Mouse (Mus musculus) limb, embryonic 14.5 days (tissue): ENCODE data around the gene Ugt1a8. TPM values are rescaled to one million over a fixed set of nuclear protein-coding genes. Genes with fewer than 3 reads are reported as not detected.
"Not testable (repeated sequence)": the region's sequence is repeated elsewhere in the genome, so short reads cannot be mapped to it uniquely, and the experiment has no call there.

Experiments
- ATAC-seq: fragments of 200-750 bp; cut with Nextera tagmentation; 2 replicates; pipeline ENCODE4 v1.8.0; 2017; ENCODE audit warnings: low read depth, moderate number of reproducible peaks, moderate TSS enrichment; ENCODE audit not compliant: low FRiP score
- DNase-seq: peaks from one replicate; pipeline ENCODE4 v3.0.0-alpha.2; 2015; ENCODE audit warnings: low spot score
- H3K27ac ChIP-seq: fragments of 300-500 bp; sonication (generic); replicated peaks from 2 replicates; pipeline ENCODE4 v1.5.1; 2014; ENCODE audit warnings: low read depth, mild to moderate bottlenecking, low read length, moderate library complexity, mixed read lengths
- H3K27me3 ChIP-seq: fragments of 300-500 bp; sonication (generic); 2 replicates; pipeline ENCODE4 v1.6.1; 2014; ENCODE audit warnings: low read length, mixed read lengths; ENCODE audit not compliant: control insufficient read depth, insufficient read depth
- H3K36me3 ChIP-seq: fragments of 300-500 bp; sonication (generic); 2 replicates; pipeline ENCODE4 v1.6.1; 2014; ENCODE audit warnings: mild to moderate bottlenecking, low read length, moderate library complexity, mixed read lengths; ENCODE audit not compliant: control insufficient read depth, insufficient read depth
- H3K4me1 ChIP-seq: fragments of 300-500 bp; sonication (generic); 2 replicates; pipeline ENCODE4 v1.6.1; 2014; ENCODE audit warnings: antibody characterized with exemption, low read length, mixed read lengths; ENCODE audit not compliant: control insufficient read depth, insufficient read depth
- H3K4me2 ChIP-seq: fragments of 300-500 bp; sonication (generic); replicated peaks from 2 replicates; pipeline ENCODE4 v1.6.1; 2014; ENCODE audit warnings: low read depth, mild to moderate bottlenecking, low read length, moderate library complexity; ENCODE audit not compliant: severe bottlenecking
- H3K4me3 ChIP-seq: fragments of 300-500 bp; sonication (generic); replicated peaks from 2 replicates; pipeline ENCODE4 v1.5.1; 2014; ENCODE audit warnings: low read length
- H3K9ac ChIP-seq: fragments of 300-500 bp; sonication (generic); 2 replicates; pipeline ENCODE4 v1.6.1; 2014; ENCODE audit warnings: mild to moderate bottlenecking, low read depth, low read length, moderate library complexity; ENCODE audit not compliant: severe bottlenecking
- H3K9me3 ChIP-seq: fragments of 300-500 bp; sonication (generic); 2 replicates; pipeline ENCODE4 v1.6.1; 2016; ENCODE audit warnings: low read length; ENCODE audit not compliant: control insufficient read depth
- POLR2A ChIP-seq: fragments of 200-500 bp; IDR thresholded peaks from 2 replicates; pipeline ENCODE4 v1.8.0; 2012; ENCODE audit warnings: inconsistent platforms, mild to moderate bottlenecking, moderate library complexity, borderline replicate concordance; ENCODE audit not compliant: insufficient read depth, insufficient read length; ENCODE audit errors: extremely low read depth
- WGBS: fragments of 180-500 bp; shearing (Covaris S2); extraction: QIAGEN DNeasy Blood & Tissue Kit; methylation state at CpG from one replicate; pipeline ENCODE4 v1.1.7; 2014; 5-methylcytosine and 5-hydroxymethylcytosine counted together
- polyA plus RNA-seq, 2 experiments: library from polyadenylated mRNA; depleted of rRNA in 1 of 2; stranded (reverse) in 1 of 2; unstranded in 1 of 2; fragments of >200 nt; fragmentation: Nextera tagmentation in 1 of 2; extraction: Ambion mirVana in 1 of 2; gene quantifications; 2 replicates each; pipeline versions ENCODE4 v1.2.1 to v1.2.3; 2012 to 2014

Ugt1a8 gene
- polyA plus RNA-seq, 2 experiments: not detected

GRCm38 (mm10) chr1:88104667-88105430 lies 17.2 kb downstream of the Ugt1a8 start:
- Histone ChIP-seq H3K9me3 (no peaks in the 10 kb centered on the region), H3K4me1 (no peaks in the 10 kb centered on the region), H3K9ac (no peak overlapping the region), H3K27me3 (no peaks in the 10 kb centered on the region), H3K27ac (no peak overlapping the region), H3K4me3 (no peak overlapping the region), H3K36me3 (no peaks in the 10 kb centered on the region), H3K4me2 (no peak overlapping the region)
- TF ChIP-seq POLR2A: no peak
- 84% methylated on average over 1 of the region's 1 CpGs for WGBS
- ATAC-seq (no peak), DNase-seq (no peak)

- Histone ChIP-seq H3K36me3 (no peaks in the 10 kb centered on the region), H3K9ac (no peak overlapping the region), H3K4me3 (no peak overlapping the region), H3K27me3 (no peaks in the 10 kb centered on the region), H3K9me3 (no peaks in the 10 kb centered on the region), H3K4me2 (no peak overlapping the region), H3K27ac (no peak overlapping the region), H3K4me1 (no peaks in the 10 kb centered on the region)
- DNase-seq: no peak
- WGBS: 69% methylated on average over 2 of the region's 2 CpGs
- no peak for ATAC-seq
- no peak for TF ChIP-seq POLR2A
Observed at GRCm38 (mm10) chr1:88105656-88106055, 18.0 kb downstream of the Ugt1a8 start.

- not testable (repeated sequence) for H3K27me3 ChIP-seq, H3K4me3 ChIP-seq, H3K27ac ChIP-seq, DNase-seq, H3K4me2 ChIP-seq, H3K9me3 ChIP-seq, H3K4me1 ChIP-seq, H3K36me3 ChIP-seq, ATAC-seq, H3K9ac ChIP-seq
- WGBS: 87% methylated on average over 2 of the region's 2 CpGs
Observed at GRCm38 (mm10) chr1:88109027-88109557, 21.5 kb downstream of the Ugt1a8 start.

- WGBS: 85% methylated on average over 2 of the region's 2 CpGs
Observed at GRCm38 (mm10) chr1:88109604-88110003, 22.0 kb downstream of the Ugt1a8 start.

GRCm38 (mm10) chr1:88112769-88113168 lies 25.2 kb downstream of the Ugt1a8 start:
- 90% methylated on average over 6 of the region's 6 CpGs for WGBS
- H3K27ac ChIP-seq, H3K4me3 ChIP-seq, H3K27me3 ChIP-seq, ATAC-seq, H3K4me1 ChIP-seq, H3K4me2 ChIP-seq, H3K9me3 ChIP-seq, H3K9ac ChIP-seq, H3K36me3 ChIP-seq, DNase-seq: not testable (repeated sequence)

More at GRCm38 (mm10) chr1:88109604-88110003, 22.0 kb downstream of the Ugt1a8 start:
- H3K27me3 ChIP-seq, H3K4me3 ChIP-seq, DNase-seq, H3K4me1 ChIP-seq, ATAC-seq, H3K9me3 ChIP-seq, H3K4me2 ChIP-seq, H3K27ac ChIP-seq, H3K9ac ChIP-seq, H3K36me3 ChIP-seq: not testable (repeated sequence)

- not testable (repeated sequence) for DNase-seq, ATAC-seq, H3K4me2 ChIP-seq, H3K9ac ChIP-seq, H3K27me3 ChIP-seq, H3K36me3 ChIP-seq, H3K27ac ChIP-seq, H3K4me3 ChIP-seq, H3K9me3 ChIP-seq, H3K4me1 ChIP-seq
- WGBS: 21% methylated on average over 4 of the region's 4 CpGs
Observed at GRCm38 (mm10) chr1:88120550-88120949, 32.9 kb downstream of the Ugt1a8 start.

- WGBS: no CpG with 5 or more reads among the region's 1 CpGs
- H3K27ac ChIP-seq, ATAC-seq, H3K4me3 ChIP-seq, H3K27me3 ChIP-seq, H3K4me2 ChIP-seq, H3K9ac ChIP-seq, DNase-seq, H3K9me3 ChIP-seq, H3K4me1 ChIP-seq, H3K36me3 ChIP-seq: not testable (repeated sequence)
Observed at GRCm38 (mm10) chr1:88121521-88121920, 33.9 kb downstream of the Ugt1a8 start.

- WGBS: 75% methylated on average over 3 of the region's 4 CpGs
- not testable (repeated sequence) for H3K9me3 ChIP-seq, H3K4me2 ChIP-seq, H3K27ac ChIP-seq, H3K4me1 ChIP-seq, H3K36me3 ChIP-seq, H3K9ac ChIP-seq, H3K4me3 ChIP-seq, H3K27me3 ChIP-seq, ATAC-seq, DNase-seq
Observed at GRCm38 (mm10) chr1:88125827-88126360, 38.3 kb downstream of the Ugt1a8 start.
